Mouse (Mus musculus) embryonic facial prominence, embryonic 11.5 days (tissue): ENCODE results near the gene Uvrag. TPM values are rescaled to one million over a fixed set of nuclear protein-coding genes. Genes with fewer than 3 reads are reported as not detected.

Experiments
- ATAC-seq: fragments of 200-750 bp; cut with Nextera tagmentation; replicated peaks from 2 replicates; pipeline ENCODE4 v1.8.0; 2017; ENCODE audit warnings: low read depth; ENCODE audit not compliant: insufficient number of reproducible peaks, low FRiP score, low TSS enrichment
- DNase-seq: peaks from one replicate; pipeline ENCODE4 v3.0.0-alpha.2; 2015; ENCODE audit warnings: low spot score
- H3K27ac ChIP-seq: fragments of 300-500 bp; sonication (generic); replicated peaks from 2 replicates; pipeline ENCODE4 v1.5.1; 2014; ENCODE audit warnings: mild to moderate bottlenecking, low read depth, low read length, control low read depth
- H3K27me3 ChIP-seq: fragments of 300-500 bp; sonication (generic); 2 replicates; pipeline ENCODE4 v1.6.1; 2014; ENCODE audit warnings: mild to moderate bottlenecking, low read length, moderate library complexity, mixed read lengths; ENCODE audit not compliant: control insufficient read depth, insufficient read depth
- H3K36me3 ChIP-seq: fragments of 300-500 bp; sonication (generic); replicated peaks from 2 replicates; pipeline ENCODE4 v1.6.1; 2014; ENCODE audit warnings: low read depth, mild to moderate bottlenecking, low read length, moderate library complexity, mixed read lengths; ENCODE audit not compliant: control insufficient read depth, insufficient read depth
- H3K4me1 ChIP-seq: fragments of 300-500 bp; sonication (generic); 2 replicates; pipeline ENCODE4 v1.6.1; 2014; ENCODE audit warnings: low read length, mixed read lengths; ENCODE audit not compliant: control insufficient read depth, insufficient read depth
- H3K4me2 ChIP-seq: fragments of 300-500 bp; sonication (generic); 2 replicates; pipeline ENCODE4 v1.6.1; 2014; ENCODE audit warnings: low read depth, mild to moderate bottlenecking, control low read depth, low read length, moderate library complexity
- H3K4me3 ChIP-seq: fragments of 300-500 bp; sonication (generic); 2 replicates; pipeline ENCODE4 v1.5.1; 2014; ENCODE audit warnings: low read depth, low read length, control low read depth
- H3K9ac ChIP-seq: fragments of 300-500 bp; sonication (generic); replicated peaks from 2 replicates; pipeline ENCODE4 v1.6.1; 2014; ENCODE audit warnings: mild to moderate bottlenecking, control low read depth, low read length
- H3K9me3 ChIP-seq: fragments of 300-500 bp; sonication (generic); replicated peaks from 2 replicates; pipeline ENCODE4 v1.6.1; 2016; ENCODE audit warnings: mild to moderate bottlenecking, low read length, inconsistent platforms, mixed read lengths; ENCODE audit not compliant: control insufficient read depth
- WGBS: fragments of 180-500 bp; shearing (Covaris S2); extraction: QIAGEN DNeasy Blood & Tissue Kit; methylation state at CpG from one replicate; pipeline ENCODE4 v1.1.7; 2014; 5-methylcytosine and 5-hydroxymethylcytosine counted together
- polyA plus RNA-seq: library from polyadenylated mRNA; unstranded; fragments of >200 nt; fragmentation: Nextera tagmentation; extraction: Ambion mirVana; gene quantifications from 2 replicates; pipeline ENCODE4 v1.2.1, GENCODE M21; 2014

Uvrag gene
- polyA plus RNA-seq, 1 experiment from 2014 or later: 15.5 TPM

GRCm38 (mm10) chr7:99132597-99132996, 8.3 kb downstream of the Uvrag start:
- 82% methylated on average over 9 of the region's 9 CpGs for WGBS
- no peak overlapping the region for H3K27ac ChIP-seq

DNA sequence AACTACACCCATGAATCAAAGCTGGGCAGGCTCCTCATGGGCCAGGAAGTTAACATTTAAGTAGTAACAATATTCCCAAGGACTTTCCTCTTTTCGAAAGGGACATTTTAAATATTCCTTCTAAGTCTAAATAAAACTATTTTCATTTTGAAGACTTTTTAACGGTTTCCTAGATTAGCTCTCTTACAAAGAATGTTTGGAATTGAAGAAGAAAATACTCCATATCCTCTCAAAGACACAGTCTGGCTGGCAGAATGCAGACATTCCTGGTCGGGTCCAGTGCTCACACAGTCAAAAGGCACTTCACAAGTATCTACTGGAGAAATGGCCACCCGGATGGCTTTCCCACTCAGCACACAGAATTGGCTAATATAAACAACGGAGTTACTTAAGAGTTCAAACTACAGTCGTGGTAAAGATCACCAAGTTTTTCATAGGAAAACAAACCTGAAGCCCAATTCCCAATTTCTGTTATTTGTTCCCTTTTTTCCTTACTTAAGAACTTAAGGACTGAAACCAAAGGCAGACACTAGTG, 9.1 kb downstream of the Uvrag start:
- ATAC-seq (no peak), DNase-seq (no peak)
- no peak overlapping the region for H3K4me3 ChIP-seq
- H3K4me1 ChIP-seq: peaks cover 9% of the 10 kb centered on the region
- H3K36me3 ChIP-seq: no peaks in the 10 kb centered on the region
- H3K4me2 ChIP-seq: no peak overlapping the region
- H3K9me3 ChIP-seq: no peaks in the 10 kb centered on the region
- H3K27ac ChIP-seq: no peak overlapping the region
- no peaks in the 10 kb centered on the region for H3K27me3 ChIP-seq
- no peak overlapping the region for H3K9ac ChIP-seq
- 68% methylated on average over 6 of the region's 6 CpGs for WGBS

More at GRCm38 (mm10) chr7:99132597-99132996, 8.3 kb downstream of the Uvrag start:
- Histone ChIP-seq H3K4me3 (no peak overlapping the region), H3K4me2 (no peak overlapping the region), H3K9ac (no peak overlapping the region), H3K27me3 (no peaks in the 10 kb centered on the region), H3K4me1 (peaks cover 5% of the 10 kb centered on the region), H3K36me3 (no peaks in the 10 kb centered on the region), H3K9me3 (no peaks in the 10 kb centered on the region)
- DNase-seq (no peak), ATAC-seq (no peak)

- H3K9ac ChIP-seq: no peak overlapping the region
- H3K27ac ChIP-seq: no peak overlapping the region
- ATAC-seq (no peak), DNase-seq (no peak)
- 89% methylated on average over 8 of the region's 8 CpGs for WGBS
- H3K4me1 ChIP-seq: peaks cover 9% of the 10 kb centered on the region
- H3K27me3 ChIP-seq: no peaks in the 10 kb centered on the region
- no peak overlapping the region for H3K4me2 ChIP-seq
- no peak overlapping the region for H3K4me3 ChIP-seq
- H3K36me3 ChIP-seq: no peaks in the 10 kb centered on the region
- no peaks in the 10 kb centered on the region for H3K9me3 ChIP-seq
Observed at GRCm38 (mm10) chr7:99128965-99129364, 12.0 kb downstream of the Uvrag start.

DNA sequence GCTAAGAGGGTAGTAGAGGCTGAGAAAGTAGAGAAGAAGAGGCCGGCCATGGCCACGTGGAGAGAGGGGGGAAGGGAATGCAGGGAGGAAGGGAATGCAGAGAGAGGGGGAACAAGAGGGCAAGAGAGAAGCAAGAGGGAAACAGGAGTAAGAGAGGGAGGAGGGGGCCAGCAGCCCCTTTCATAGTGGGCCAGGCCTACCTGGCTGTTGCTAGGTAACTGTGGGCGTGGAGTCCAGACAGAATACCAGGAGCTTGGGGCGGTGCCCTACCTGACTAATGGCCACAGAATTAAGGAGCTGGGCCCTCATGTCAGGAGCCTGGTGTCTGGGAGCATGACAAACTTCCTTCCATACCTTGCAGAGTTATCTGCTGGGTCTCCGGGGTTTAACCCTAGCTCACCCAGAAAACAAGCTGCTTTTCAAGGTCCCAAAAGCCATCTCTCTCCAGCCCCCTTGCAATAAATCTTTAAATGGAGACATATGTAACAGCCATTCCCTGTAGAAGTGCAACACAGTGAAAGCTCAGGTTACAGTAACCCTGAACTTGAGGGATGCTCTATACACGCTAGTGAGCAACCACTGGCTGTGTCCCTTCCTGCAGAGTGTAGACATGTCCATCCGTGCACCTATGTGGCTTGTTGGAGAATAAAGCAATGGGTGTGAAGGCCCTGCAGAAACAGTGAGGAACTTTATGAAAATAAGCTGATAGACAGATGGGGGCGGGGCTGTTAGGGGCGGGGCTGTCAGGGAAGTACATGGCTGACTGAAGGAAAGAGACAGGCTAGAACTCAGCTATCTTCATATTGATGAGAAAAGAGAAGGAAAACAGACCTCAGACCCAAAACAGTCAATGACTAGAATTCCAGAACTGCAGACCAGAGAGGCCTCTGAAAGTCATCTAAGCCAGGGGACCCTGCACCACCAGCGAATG, 12.7 kb downstream of the Uvrag start:
- Histone ChIP-seq H3K9me3 (no peaks in the 10 kb centered on the region), H3K36me3 (no peaks in the 10 kb centered on the region), H3K27ac (peak overlapping the region; percentile 76), H3K27me3 (no peaks in the 10 kb centered on the region), H3K4me1 (peaks cover 9% of the 10 kb centered on the region), H3K9ac (no peak overlapping the region), H3K4me3 (no peak overlapping the region), H3K4me2 (no peak overlapping the region)
- ATAC-seq (peak; percentile 68), DNase-seq (peak; percentile 53)
- WGBS: 42% methylated on average over 10 of the region's 10 CpGs

- ATAC-seq (no peak), DNase-seq (no peak)
- Histone ChIP-seq H3K9ac (no peak overlapping the region), H3K4me2 (no peak overlapping the region), H3K27ac (no peak overlapping the region), H3K9me3 (no peaks in the 10 kb centered on the region), H3K4me3 (no peak overlapping the region), H3K36me3 (no peaks in the 10 kb centered on the region), H3K4me1 (peaks cover 9% of the 10 kb centered on the region), H3K27me3 (no peaks in the 10 kb centered on the region)
- WGBS: 86% methylated on average over 8 of the region's 8 CpGs
Observed at GRCm38 (mm10) chr7:99126057-99126456, 14.9 kb downstream of the Uvrag start.

GRCm38 (mm10) chr7:99122651-99123050, 18.3 kb downstream of the Uvrag start:
- Histone ChIP-seq H3K9ac (no peak overlapping the region; the same call in 1 of the 2 replicates), H3K4me3 (no peak overlapping the region), H3K27ac (no peak overlapping the region), H3K27me3 (no peaks in the 10 kb centered on the region), H3K4me1 (peaks cover 4% of the 10 kb centered on the region), H3K4me2 (no peak overlapping the region), H3K36me3 (no peaks in the 10 kb centered on the region), H3K9me3 (no peaks in the 10 kb centered on the region)
- ATAC-seq (no peak), DNase-seq (no peak)
- 73% methylated on average over 5 of the region's 5 CpGs for WGBS

DNA sequence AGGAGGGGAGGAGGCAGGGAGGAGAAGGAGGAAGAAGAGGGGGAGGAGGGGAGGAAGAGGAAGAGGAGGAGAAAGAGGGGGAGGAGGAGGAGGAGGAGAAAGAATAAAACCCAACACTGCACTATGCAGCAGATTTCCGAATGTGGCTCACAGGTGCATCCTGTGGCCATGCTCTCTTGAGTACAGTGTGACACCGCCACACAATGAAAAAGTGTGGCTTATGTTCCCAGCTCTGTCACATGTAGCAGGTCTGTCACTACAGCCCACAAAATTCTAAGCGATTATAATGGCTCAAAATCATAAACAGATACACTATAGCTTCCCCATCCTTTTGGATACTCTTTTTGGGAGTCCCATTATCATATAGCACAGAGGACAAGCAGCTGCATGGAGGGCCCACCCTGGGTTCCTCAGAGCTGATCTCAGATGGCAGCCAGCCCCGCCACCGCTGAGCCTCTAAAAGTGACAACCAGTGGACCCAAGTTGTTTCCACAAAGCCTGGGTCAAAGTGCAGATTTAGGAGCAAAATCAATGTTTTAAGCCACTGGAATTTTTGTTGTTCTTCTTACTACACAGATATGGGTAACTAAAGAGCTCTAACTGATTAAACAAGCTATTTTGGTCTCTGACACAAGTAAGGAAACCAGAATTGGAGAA, 19.9 kb downstream of the Uvrag start:
- Histone ChIP-seq H3K4me3 (no peak overlapping the region), H3K9ac (no peak overlapping the region), H3K4me2 (no peak overlapping the region), H3K36me3 (no peaks in the 10 kb centered on the region), H3K27me3 (no peaks in the 10 kb centered on the region), H3K27ac (no peak overlapping the region), H3K9me3 (no peaks in the 10 kb centered on the region), H3K4me1 (no peaks in the 10 kb centered on the region)
- WGBS: 87% methylated on average over 5 of the region's 5 CpGs
- ATAC-seq (no peak), DNase-seq (no peak)

- Histone ChIP-seq H3K4me1 (no peaks in the 10 kb centered on the region), H3K4me3 (no peak overlapping the region), H3K4me2 (no peak overlapping the region), H3K9ac (no peak overlapping the region), H3K36me3 (no peaks in the 10 kb centered on the region), H3K27ac (no peak overlapping the region), H3K27me3 (no peaks in the 10 kb centered on the region), H3K9me3 (no peaks in the 10 kb centered on the region)
- ATAC-seq: no peak
- 67% methylated on average over 4 of the region's 4 CpGs for WGBS
- DNase-seq: no peak
Observed at GRCm38 (mm10) chr7:99120082-99120481, 20.9 kb downstream of the Uvrag start.
